Comparison of ENCODE assay signal across 23 mouse cellular contexts in the genomic region with DNA sequence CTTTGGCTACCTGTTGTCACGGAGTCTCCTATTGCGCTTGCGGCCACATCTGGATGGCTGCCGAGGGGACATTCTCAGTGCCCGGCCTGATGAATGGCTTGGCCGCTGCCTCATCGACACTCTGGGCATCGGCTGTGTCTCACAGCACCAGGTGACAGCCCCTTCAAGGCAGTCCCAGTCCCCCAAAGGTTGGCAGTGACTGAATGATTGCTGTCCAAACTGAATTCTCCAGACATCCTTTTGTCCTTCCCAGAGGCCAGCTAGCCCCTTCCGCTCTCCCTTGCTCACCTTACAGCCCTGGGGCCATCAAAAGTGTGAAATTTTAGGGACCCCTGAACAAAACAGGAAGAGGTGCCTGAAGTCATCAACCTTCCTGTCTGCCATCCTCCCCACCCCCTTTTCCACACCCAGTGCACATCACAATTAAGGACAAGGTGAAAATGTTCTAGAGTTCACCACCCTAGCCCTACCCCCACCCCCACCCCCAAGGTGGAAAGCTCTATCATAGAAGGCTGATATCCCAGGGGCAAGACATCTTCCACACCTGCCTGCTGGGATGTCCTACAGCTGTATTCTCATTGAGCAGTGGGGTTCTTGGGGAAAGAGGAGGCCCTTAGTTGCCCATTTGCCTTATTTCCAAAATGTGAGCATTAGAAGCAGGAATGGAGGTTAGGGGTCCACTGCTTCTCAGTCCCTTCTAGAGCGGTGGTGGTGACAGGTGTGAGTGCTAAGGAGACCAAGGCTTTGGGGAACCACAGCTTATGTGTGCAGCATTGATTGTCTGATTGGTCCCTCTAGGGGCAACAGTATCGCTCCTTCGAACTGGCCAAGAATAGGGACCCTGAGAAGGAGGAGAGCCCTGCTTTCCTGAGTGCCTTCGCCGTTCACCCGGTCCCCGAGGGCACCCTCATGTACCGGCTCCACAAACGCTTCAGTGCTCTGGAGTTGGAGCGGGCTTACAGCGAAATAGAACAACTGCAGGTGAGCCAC. TPM values are rescaled to one million over a fixed set of nuclear protein-coding genes. Genes with fewer than 3 reads are reported as not detected.
"Had no signal": no experiment of that assay in that cellular context is flagged by ENCODE, and none has a peak within 500 bp of the region (broad histone marks: within the 10 kb centered on the region; RNA-seq: fewer than 3 reads in every experiment).

No protein-coding gene starts in this region.

- DNase-seq: kidney, adult 18-20 months; kidney, adult 9 months; kidney, postnatal 14 days; kidney, postnatal 4 days; left cerebral cortex, postnatal 4 days; lung, adult 18-20 months; lung, postnatal 10 days; lung, postnatal 36 days; midbrain, embryonic 14.5 days; right cerebral cortex, adult 18-20 months; right cerebral cortex, postnatal 14 days; right cerebral cortex, postnatal 4 days; thymus, postnatal 36 days had no signal

- H3K27ac ChIP-seq: liver, embryonic 12.5 days; liver, embryonic 15.5 days; lung, embryonic 15.5 days; midbrain, embryonic 10.5 days; neural tube, embryonic 12.5 days; neural tube, embryonic 15.5 days; stomach, embryonic 15.5 days had no signal

- H3K27me3 ChIP-seq: lung, embryonic 15.5 days; megakaryocyte, embryonic 14.5 days; neural tube, embryonic 12.5 days; neural tube, embryonic 15.5 days; stomach, embryonic 15.5 days had no signal

- H3K9ac ChIP-seq: liver, embryonic 12.5 days; liver, embryonic 15.5 days; lung, embryonic 15.5 days; neural tube, embryonic 12.5 days; neural tube, embryonic 15.5 days; stomach, embryonic 15.5 days had no signal

- H3K4me3 ChIP-seq: lung, embryonic 15.5 days; neural tube, embryonic 12.5 days; neural tube, embryonic 15.5 days; stomach, embryonic 15.5 days had no signal

- H3K9me3 ChIP-seq: liver, embryonic 12.5 days; liver, embryonic 15.5 days; lung, embryonic 15.5 days; megakaryocyte, embryonic 14.5 days; midbrain, embryonic 10.5 days; neural tube, embryonic 12.5 days; neural tube, embryonic 15.5 days; stomach, embryonic 15.5 days had no signal

- H3K4me2 ChIP-seq: lung, embryonic 15.5 days; neural tube, embryonic 12.5 days; neural tube, embryonic 15.5 days had no signal

- ATAC-seq: liver, embryonic 12.5 days had no signal

RNA-seq across cellular contexts. Expression of a gene that starts 33.2 kb away (rescaled TPM):
- total RNA-seq: layer of hippocampus, adult 18-20 months; layer of hippocampus, postnatal 14 days; left cerebral cortex, postnatal 4 days had no signal
- polyA plus RNA-seq: liver, embryonic 12.5 days; liver, embryonic 15.5 days; lung, embryonic 15.5 days; midbrain, embryonic 14.5 days had no signal

RNA-seq across cellular contexts. Expression of a gene that starts 49.0 kb away (rescaled TPM):
- polyA plus RNA-seq: liver, embryonic 12.5 days had no signal
